Comparison of ENCODE assay signal across 20 mouse cellular contexts in genomic region chr7:119357338-119357737, GRCm38 (mm10).
"Had no signal": no experiment of that assay in that cellular context is flagged by ENCODE, and none has a peak within 500 bp of the region (broad histone marks: within the 10 kb centered on the region; RNA-seq: fewer than 3 reads in every experiment).

No protein-coding gene starts in this region.

- H3K36me3 ChIP-seq: limb, embryonic 10.5 days; limb, embryonic 13.5 days; liver, embryonic 12.5 days; liver, embryonic 15.5 days; neural tube, embryonic 13.5 days; stomach, embryonic 15.5 days had no signal

- H3K27me3 ChIP-seq: limb, embryonic 13.5 days; liver, embryonic 12.5 days; liver, embryonic 15.5 days; neural tube, embryonic 13.5 days; stomach, embryonic 15.5 days had no signal

- DNase-seq: kidney, adult 2 months; kidney, postnatal 25 days; layer of hippocampus, adult 9-11 months; liver; lung, adult 2 months; lung, postnatal 14 days; lung, postnatal 4 days; retina, postnatal 1 day; right cerebral cortex, postnatal 25 days; spleen, adult 18-20 months; thymus, postnatal 25 days had no signal

- H3K4me1 ChIP-seq: limb, embryonic 10.5 days; limb, embryonic 13.5 days; liver, embryonic 12.5 days; liver, embryonic 15.5 days; stomach, embryonic 15.5 days had no signal

- H3K4me3 ChIP-seq: layer of hippocampus, adult 2 months; limb, embryonic 10.5 days; limb, embryonic 13.5 days; liver, embryonic 12.5 days; liver, embryonic 15.5 days; myocyte; neural tube, embryonic 13.5 days; stomach, embryonic 15.5 days had no signal

- ATAC-seq: liver, embryonic 12.5 days had no signal

- H3K27ac ChIP-seq: kidney, postnatal 0 days; layer of hippocampus, adult 2 months; limb, embryonic 10.5 days; limb, embryonic 13.5 days; liver, embryonic 12.5 days; liver, embryonic 15.5 days; neural tube, embryonic 13.5 days; stomach, embryonic 15.5 days had no signal

- H3K4me2 ChIP-seq: limb, embryonic 13.5 days; liver, embryonic 12.5 days; liver, embryonic 15.5 days; neural tube, embryonic 13.5 days; stomach, embryonic 15.5 days had no signal

- H3K9me3 ChIP-seq: limb, embryonic 10.5 days; limb, embryonic 13.5 days; liver, embryonic 12.5 days; liver, embryonic 15.5 days; neural tube, embryonic 13.5 days; stomach, embryonic 15.5 days had no signal

- H3K9ac ChIP-seq: limb, embryonic 13.5 days; liver, embryonic 12.5 days; liver, embryonic 15.5 days; neural tube, embryonic 13.5 days; stomach, embryonic 15.5 days had no signal
